Mouse (Mus musculus) kidney, embryonic 15.5 days (tissue): Measurements from ENCODE around the gene Frmd8. TPM values are rescaled to one million over a fixed set of nuclear protein-coding genes. Genes with fewer than 3 reads are reported as not detected.
A peak's percentile ranks its signal among the peaks of the same experiment; 100 is the strongest.
"Not testable (repeated sequence)": the region's sequence is repeated elsewhere in the genome, so short reads cannot be mapped to it uniquely, and the experiment has no call there.

Experiments used
- ATAC-seq: fragments of 200-750 bp; cut with Nextera tagmentation; replicated peaks from 2 replicates; pipeline ENCODE4 v1.8.0; 2017; ENCODE audit warnings: moderate TSS enrichment; ENCODE audit not compliant: low FRiP score
- H3K27ac ChIP-seq: fragments of 300-500 bp; sonication (generic); 2 replicates; pipeline ENCODE4 v1.5.1; 2015; ENCODE audit warnings: mild to moderate bottlenecking, inconsistent platforms
- H3K27me3 ChIP-seq: fragments of 300-500 bp; sonication (generic); 2 replicates; pipeline ENCODE4 v1.6.1; 2015; ENCODE audit warnings: inconsistent platforms
- H3K36me3 ChIP-seq: fragments of 300-500 bp; sonication (generic); 2 replicates; pipeline ENCODE4 v1.6.1; 2015; ENCODE audit warnings: inconsistent platforms
- H3K4me1 ChIP-seq: fragments of 300-500 bp; sonication (generic); 2 replicates; pipeline ENCODE4 v1.6.1; 2015; ENCODE audit warnings: inconsistent platforms
- H3K4me2 ChIP-seq: fragments of 300-500 bp; sonication (generic); 2 replicates; pipeline ENCODE4 v1.6.1; 2015; ENCODE audit warnings: moderate library complexity, mild to moderate bottlenecking, inconsistent platforms
- H3K4me3 ChIP-seq: fragments of 300-500 bp; sonication (generic); replicated peaks from 2 replicates; pipeline ENCODE4 v1.5.1; 2015; ENCODE audit warnings: mild to moderate bottlenecking, inconsistent platforms
- H3K9ac ChIP-seq: fragments of 300-500 bp; sonication (generic); 2 replicates; pipeline ENCODE4 v1.6.1; 2015; ENCODE audit warnings: mild to moderate bottlenecking, inconsistent platforms
- H3K9me3 ChIP-seq: fragments of 300-500 bp; sonication (generic); replicated peaks from 2 replicates; pipeline ENCODE4 v1.6.1; 2016; ENCODE audit warnings: inconsistent platforms
- WGBS: fragments of 180-500 bp; shearing (Covaris S2); methylation state at CpG from one replicate; pipeline ENCODE4 v1.1.7; 2015; ENCODE audit warnings: mixed read lengths; 5-methylcytosine and 5-hydroxymethylcytosine counted together
- polyA plus RNA-seq: library from polyadenylated mRNA; unstranded; fragments of >200 nt; fragmentation: Nextera tagmentation; extraction: Ambion mirVana; gene quantifications from 2 replicates; pipeline ENCODE4 v1.2.1, GENCODE M21; 2015

Frmd8 gene
- polyA plus RNA-seq, 1 experiment from 2014 or later, result 43.1 TPM

- peak overlapping the region; percentile 29; the same call in 1 of the 2 replicates for H3K9ac ChIP-seq
- no peaks in the 10 kb centered on the region for H3K36me3 ChIP-seq
- H3K4me1 ChIP-seq, result peaks cover 66% of the 10 kb centered on the region
- WGBS, result 68% methylated on average over 4 of the region's 4 CpGs
- H3K9me3 ChIP-seq, result no peaks in the 10 kb centered on the region
- ATAC-seq, result peak; percentile 13; the same call in 1 of the 2 replicates
- H3K27me3 ChIP-seq, result no peaks in the 10 kb centered on the region
- no peak overlapping the region for H3K4me2 ChIP-seq
- peak overlapping the region; percentile 84 for H3K27ac ChIP-seq
- H3K4me3 ChIP-seq, result no peak overlapping the region
Observed at GRCm38 (mm10) chr19:5815928-5816327, 59.1 kb downstream of the Frmd8 start.

GRCm38 (mm10) chr19:5815010-5815409, 60.1 kb downstream of the Frmd8 start:
- H3K9me3 ChIP-seq, result no peaks in the 10 kb centered on the region
- no peak for ATAC-seq
- H3K27me3 ChIP-seq, result no peaks in the 10 kb centered on the region
- H3K4me2 ChIP-seq, result no peak overlapping the region
- H3K27ac ChIP-seq, result peak overlapping the region; percentile 84; the same call in 1 of the 2 replicates
- H3K4me3 ChIP-seq, result no peak overlapping the region
- WGBS, result 77% methylated on average over 7 of the region's 7 CpGs
- H3K36me3 ChIP-seq, result no peaks in the 10 kb centered on the region
- peaks cover 75% of the 10 kb centered on the region for H3K4me1 ChIP-seq
- H3K9ac ChIP-seq, result no peak overlapping the region

GRCm38 (mm10) chr19:5814048-5814447, 61.0 kb downstream of the Frmd8 start:
- H3K27me3 ChIP-seq, H3K4me3 ChIP-seq, H3K9ac ChIP-seq, H3K36me3 ChIP-seq, ATAC-seq, H3K4me2 ChIP-seq, H3K27ac ChIP-seq, H3K9me3 ChIP-seq: not testable (repeated sequence)
- WGBS, result 52% methylated on average over 1 of the region's 1 CpGs
- peaks cover 78% of the 10 kb centered on the region for H3K4me1 ChIP-seq

- Histone ChIP-seq H3K4me3 (no peak overlapping the region), H3K9me3 (no peaks in the 10 kb centered on the region), H3K27ac (no peak overlapping the region), H3K36me3 (no peaks in the 10 kb centered on the region), H3K4me1 (peaks cover 78% of the 10 kb centered on the region), H3K9ac (no peak overlapping the region), H3K27me3 (no peaks in the 10 kb centered on the region), H3K4me2 (no peak overlapping the region)
- 87% methylated on average over 3 of the region's 3 CpGs for WGBS
- ATAC-seq, result no peak
Observed at GRCm38 (mm10) chr19:5813567-5813966, 61.5 kb downstream of the Frmd8 start.

- H3K4me1 ChIP-seq, result peaks cover 77% of the 10 kb centered on the region
- H3K9ac ChIP-seq, result no peak overlapping the region
- peak overlapping the region; percentile 91 for H3K27ac ChIP-seq
- no peaks in the 10 kb centered on the region for H3K9me3 ChIP-seq
- H3K27me3 ChIP-seq, result no peaks in the 10 kb centered on the region
- no peaks in the 10 kb centered on the region for H3K36me3 ChIP-seq
- H3K4me3 ChIP-seq, result no peak overlapping the region
- 43% methylated on average over 7 of the region's 7 CpGs for WGBS
- H3K4me2 ChIP-seq, result peak overlapping the region; percentile 17; the same call in 1 of the 2 replicates
- ATAC-seq, result peak; percentile 56
Observed at GRCm38 (mm10) chr19:5811771-5812504, 63.1 kb downstream of the Frmd8 start.

GRCm38 (mm10) chr19:5810840-5811563, 64.1 kb downstream of the Frmd8 start:
- Histone ChIP-seq H3K9ac (no peak overlapping the region; the same call in none of the 2 replicates), H3K4me1 (peaks cover 79% of the 10 kb centered on the region), H3K36me3 (no peaks in the 10 kb centered on the region), H3K27me3 (no peaks in the 10 kb centered on the region), H3K9me3 (no peaks in the 10 kb centered on the region), H3K4me3 (no peak overlapping the region), H3K27ac (peak overlapping the region; percentile 91), H3K4me2 (peak overlapping the region; percentile 25; the same call in 1 of the 2 replicates)
- 58% methylated on average over 9 of the region's 9 CpGs for WGBS
- ATAC-seq, result no peak

GRCm38 (mm10) chr19:5810103-5810839, 64.8 kb downstream of the Frmd8 start:
- Histone ChIP-seq H3K27ac (peak overlapping the region; percentile 91), H3K4me1 (peaks cover 77% of the 10 kb centered on the region), H3K4me3 (no peak overlapping the region), H3K27me3 (no peaks in the 10 kb centered on the region), H3K9ac (peak overlapping the region; percentile 33), H3K9me3 (no peaks in the 10 kb centered on the region), H3K36me3 (no peaks in the 10 kb centered on the region), H3K4me2 (peak overlapping the region; percentile 25)
- WGBS, result 31% methylated on average over 11 of the region's 11 CpGs
- ATAC-seq, result peak; percentile 41; the same call in 1 of the 2 replicates

- Histone ChIP-seq H3K4me2 (peak overlapping the region; percentile 25), H3K4me3 (no peak overlapping the region), H3K9me3 (no peaks in the 10 kb centered on the region), H3K27ac (peak overlapping the region; percentile 91), H3K4me1 (peaks cover 78% of the 10 kb centered on the region), H3K36me3 (no peaks in the 10 kb centered on the region), H3K27me3 (no peaks in the 10 kb centered on the region), H3K9ac (0 out of 2 replicates have a peak overlapping the region, but pooled peaks have one; percentile 33)
- WGBS, result 51% methylated on average over 7 of the region's 7 CpGs
- no peak; the same call in 1 of the 2 replicates for ATAC-seq
Observed at GRCm38 (mm10) chr19:5809712-5810089, 65.4 kb downstream of the Frmd8 start.

GRCm38 (mm10) chr19:5808955-5809711, 65.9 kb downstream of the Frmd8 start:
- Histone ChIP-seq H3K9ac (no peak overlapping the region), H3K9me3 (no peaks in the 10 kb centered on the region), H3K4me2 (no peak overlapping the region), H3K27ac (peak overlapping the region; percentile 91), H3K36me3 (no peaks in the 10 kb centered on the region), H3K4me3 (no peak overlapping the region), H3K4me1 (peaks cover 84% of the 10 kb centered on the region), H3K27me3 (no peaks in the 10 kb centered on the region)
- WGBS, result 64% methylated on average over 14 of the region's 14 CpGs
- no peak for ATAC-seq

- Histone ChIP-seq H3K4me1 (peaks cover 91% of the 10 kb centered on the region), H3K4me3 (no peak overlapping the region), H3K36me3 (no peaks in the 10 kb centered on the region), H3K27me3 (no peaks in the 10 kb centered on the region), H3K27ac (0 out of 2 replicates have a peak overlapping the region, but pooled peaks have one; percentile 46), H3K9ac (no peak overlapping the region), H3K4me2 (no peak overlapping the region), H3K9me3 (no peaks in the 10 kb centered on the region)
- ATAC-seq, result no peak
- 73% methylated on average over 3 of the region's 3 CpGs for WGBS
Observed at GRCm38 (mm10) chr19:5807740-5808139, 67.3 kb downstream of the Frmd8 start.

- no peak overlapping the region for H3K4me3 ChIP-seq
- no peak for ATAC-seq
- H3K9me3 ChIP-seq, result no peaks in the 10 kb centered on the region
- H3K9ac ChIP-seq, result 0 out of 2 replicates have a peak overlapping the region, but pooled peaks have one; percentile 15
- peak overlapping the region; percentile 40 for H3K4me2 ChIP-seq
- H3K4me1 ChIP-seq, result peaks cover 83% of the 10 kb centered on the region
- H3K27me3 ChIP-seq, result no peaks in the 10 kb centered on the region
- WGBS, result 30% methylated on average over 6 of the region's 6 CpGs
- H3K36me3 ChIP-seq, result no peaks in the 10 kb centered on the region
- H3K27ac ChIP-seq, result peak overlapping the region; percentile 98
Observed at GRCm38 (mm10) chr19:5806809-5807205, 68.3 kb downstream of the Frmd8 start.
